Mouse (Mus musculus): ENCODE data around the gene Mars. TPM values are rescaled to one million over a fixed set of nuclear protein-coding genes. Genes with fewer than 3 reads are reported as not detected.

Mars gene
- total and polyA plus RNA-seq, 3 experiments, result 143 to 224 (median 161) TPM

DNA sequence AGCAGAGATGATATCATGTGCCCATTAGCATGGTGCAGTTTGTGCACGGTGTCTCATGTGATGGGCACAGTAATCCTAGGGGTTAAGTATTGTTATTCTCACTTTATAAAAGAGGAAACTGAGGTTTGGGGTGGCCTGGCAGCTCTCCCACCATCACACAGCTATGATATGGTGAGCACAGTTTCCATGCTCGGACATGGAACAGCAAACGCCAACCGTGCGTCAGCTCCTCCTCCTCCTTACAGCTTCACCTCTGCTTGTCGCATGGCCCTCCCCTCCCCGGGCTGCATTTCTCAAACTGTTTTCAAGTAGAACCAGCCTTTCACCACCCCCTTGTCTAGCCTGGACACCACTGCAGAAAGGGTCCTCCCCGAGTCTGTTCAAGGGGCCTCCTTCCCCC is 53.1 kb downstream of the Mars start:
- Histone ChIP-seq H3K4me2 (ENCODE audit: insufficient read depth, low read depth, poor library complexity, severe bottlenecking) (no peak overlapping the region), H3K9ac (ENCODE audit: insufficient read depth, low read depth) (no peak overlapping the region), H3K4me3 (replicated peaks in 1 of 3; ENCODE audit: low read depth in 2 of 3, low read length in 2 of 3, poor library complexity in 1 of 3) (no peak overlapping the region), H3K9me3 (replicated peaks; ENCODE audit: low read length) (no peaks in the 10 kb centered on the region), H3K4me1 (ENCODE audit: control insufficient read depth in 1 of 2, insufficient read depth in 2 of 2) (peaks cover 6% of the 10 kb centered on the region in 2 experiments), H3K27me3 (replicated peaks) (peaks cover 73% of the 10 kb centered on the region), H3K79me2 (replicated peaks; ENCODE audit: control insufficient read depth, extremely low read depth, insufficient read depth, poor library complexity, severe bottlenecking) (no peaks in the 10 kb centered on the region), H3K36me3 (replicated peaks in 1 of 2; ENCODE audit: control insufficient read depth in 1 of 2, insufficient read depth in 1 of 2, low read length in 1 of 2) (no peaks in the 10 kb centered on the region), H3K27ac (ENCODE audit: insufficient read depth, low read depth) (no peak overlapping the region)
- TF ChIP-seq CTCF (conservative IDR thresholded peaks at IDR 0.05 in 1 of 2, IDR thresholded peaks at IDR 0.05 in 1 of 2; ENCODE audit: low read depth in 2 of 2, low read length in 2 of 2) (no peak), MAZ (IDR thresholded peaks at IDR 0.05; ENCODE audit: low read depth, low read length) (no peak), HCFC1 (IDR thresholded peaks at IDR 0.05; ENCODE audit: low read depth, low read length) (no peak)
- DNase-seq (ENCODE audit: extremely low read depth), result no peak
- dilution Hi-C loops (cut with MboI; ENCODE audit: extremely low pct_ligation_motif_present, extremely low pct_unique_long_range_greater_than_20kb, low sequenced_read_pairs) (no loop called here), in situ Hi-C loops (cut with MboI; ENCODE audit: low pct_ligation_motif_present, low pct_unique_long_range_greater_than_20kb, low sequenced_read_pairs) (no loop called here)

DNA sequence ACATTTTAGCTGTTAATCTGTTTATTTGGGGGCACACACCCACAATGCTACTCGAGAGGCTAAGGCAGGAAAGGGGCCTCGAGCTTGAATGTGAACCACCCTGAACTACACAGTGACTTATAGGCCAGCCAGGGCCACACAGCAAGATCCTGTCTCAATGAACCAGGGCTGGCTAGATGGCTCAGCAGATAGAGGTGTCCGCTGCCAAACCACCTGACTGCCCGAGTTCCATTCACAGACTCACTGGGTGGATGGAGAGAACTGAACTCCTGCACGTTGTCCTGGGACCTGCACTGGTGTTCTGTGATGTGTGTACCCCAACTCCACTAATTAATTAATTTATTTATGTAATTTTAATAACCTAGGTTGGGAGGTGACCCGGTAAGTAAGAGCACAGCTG is 53.8 kb downstream of the Mars start:
- Histone ChIP-seq H3K4me2 (ENCODE audit: insufficient read depth, low read depth, poor library complexity, severe bottlenecking) (no peak overlapping the region), H3K9ac (ENCODE audit: insufficient read depth, low read depth) (no peak overlapping the region), H3K9me3 (replicated peaks; ENCODE audit: low read length) (no peaks in the 10 kb centered on the region), H3K27me3 (replicated peaks) (peaks cover 67% of the 10 kb centered on the region), H3K36me3 (replicated peaks in 1 of 2; ENCODE audit: control insufficient read depth in 1 of 2, insufficient read depth in 1 of 2, low read length in 1 of 2) (no peaks in the 10 kb centered on the region), H3K27ac (ENCODE audit: insufficient read depth, low read depth) (no peak overlapping the region), H3K4me1 (ENCODE audit: control insufficient read depth in 1 of 2, insufficient read depth in 2 of 2) (peaks cover 2 to 5% of the 10 kb centered on the region in 2 experiments), H3K4me3 (replicated peaks in 1 of 3; ENCODE audit: low read depth in 2 of 3, low read length in 2 of 3, poor library complexity in 1 of 3) (no peak overlapping the region), H3K79me2 (replicated peaks; ENCODE audit: control insufficient read depth, extremely low read depth, insufficient read depth, poor library complexity, severe bottlenecking) (no peaks in the 10 kb centered on the region)
- in situ Hi-C loops (cut with MboI; ENCODE audit: low pct_ligation_motif_present, low pct_unique_long_range_greater_than_20kb, low sequenced_read_pairs), result no loop called here
- DNase-seq (ENCODE audit: extremely low read depth), result no peak
- no peak for TF ChIP-seq JUN (IDR thresholded peaks at IDR 0.05; ENCODE audit: insufficient read depth, low read depth, low read length)
- TF ChIP-seq CTCF (conservative IDR thresholded peaks at IDR 0.05 in 1 of 2, IDR thresholded peaks at IDR 0.05 in 1 of 2; ENCODE audit: low read depth in 2 of 2, low read length in 2 of 2), result no peak
- no peak for TF ChIP-seq MAZ (IDR thresholded peaks at IDR 0.05; ENCODE audit: low read depth, low read length)
- TF ChIP-seq TBP (conservative IDR thresholded peaks at IDR 0.05; ENCODE audit: low read depth, low read length), result no peak
- dilution Hi-C loops (cut with MboI; ENCODE audit: extremely low pct_ligation_motif_present, extremely low pct_unique_long_range_greater_than_20kb, low sequenced_read_pairs), result no loop called here

- dilution Hi-C loops (cut with MboI; ENCODE audit: extremely low pct_ligation_motif_present, extremely low pct_unique_long_range_greater_than_20kb, low sequenced_read_pairs) (no loop called here), in situ Hi-C loops (cut with MboI; ENCODE audit: low pct_ligation_motif_present, low pct_unique_long_range_greater_than_20kb, low sequenced_read_pairs) (no loop called here)
- H3K4me1 ChIP-seq (ENCODE audit: control insufficient read depth in 1 of 2, insufficient read depth in 2 of 2), result no peaks in the 10 kb centered on the region
- H3K27ac ChIP-seq (ENCODE audit: insufficient read depth, low read depth), result no peak overlapping the region
- H3K4me3 ChIP-seq (replicated peaks in 1 of 3; ENCODE audit: low read depth in 2 of 3, low read length in 2 of 3, poor library complexity in 1 of 3), result no peak overlapping the region
- no peaks in the 10 kb centered on the region for H3K79me2 ChIP-seq (replicated peaks; ENCODE audit: control insufficient read depth, extremely low read depth, insufficient read depth, poor library complexity, severe bottlenecking)
- DNase-seq (ENCODE audit: extremely low read depth), result no peak
- peaks cover 59% of the 10 kb centered on the region for H3K27me3 ChIP-seq (replicated peaks)
- H3K9me3 ChIP-seq (replicated peaks; ENCODE audit: low read length), result no peaks in the 10 kb centered on the region
- no peak overlapping the region for H3K9ac ChIP-seq (ENCODE audit: insufficient read depth, low read depth)
- H3K36me3 ChIP-seq (replicated peaks in 1 of 2; ENCODE audit: control insufficient read depth in 1 of 2, insufficient read depth in 1 of 2, low read length in 1 of 2), result no peaks in the 10 kb centered on the region
- H3K4me2 ChIP-seq (ENCODE audit: insufficient read depth, low read depth, poor library complexity, severe bottlenecking), result no peak overlapping the region
- TF ChIP-seq BHLHE40 (IDR thresholded peaks at IDR 0.05; ENCODE audit: low read depth, low read length), result no peak
- no peak for TF ChIP-seq ELF1 (IDR thresholded peaks at IDR 0.05; ENCODE audit: low read depth, low read length)
- TF ChIP-seq E2F4 (IDR thresholded peaks at IDR 0.05; ENCODE audit: insufficient replicate concordance, low read depth, low read length), result no peak
- no peak for TF ChIP-seq ZC3H11A (IDR thresholded peaks at IDR 0.05; ENCODE audit: low read depth, low read length)
- TF ChIP-seq KAT2A (IDR thresholded peaks at IDR 0.05; ENCODE audit: insufficient replicate concordance, low read length), result no peak
- no peak for TF ChIP-seq MAX (IDR thresholded peaks at IDR 0.05; ENCODE audit: low read length)
- TF ChIP-seq POLR2A (IDR thresholded peaks at IDR 0.05; ENCODE audit: low read depth, low read length), result no peak
- TF ChIP-seq ZMIZ1 (IDR thresholded peaks at IDR 0.05; ENCODE audit: low read depth, low read length), result no peak
- TF ChIP-seq PAX5 (IDR thresholded peaks at IDR 0.05; ENCODE audit: low read length), result no peak
- TF ChIP-seq JUN (IDR thresholded peaks at IDR 0.05; ENCODE audit: insufficient read depth, low read depth, low read length), result no peak
- TF ChIP-seq SMC3 (IDR thresholded peaks at IDR 0.05; ENCODE audit: low read depth, low read length), result no peak
- TF ChIP-seq MYC (IDR thresholded peaks at IDR 0.05; ENCODE audit: low read depth, low read length), result no peak
- TF ChIP-seq RAD21 (IDR thresholded peaks at IDR 0.05; ENCODE audit: low read depth, low read length), result no peak
- no peak for TF ChIP-seq MAFK (IDR thresholded peaks at IDR 0.05; ENCODE audit: insufficient replicate concordance, low read length)
- TF ChIP-seq USF1 (IDR thresholded peaks at IDR 0.05; ENCODE audit: low read depth, low read length), result no peak
- TF ChIP-seq GABPA (IDR thresholded peaks at IDR 0.05; ENCODE audit: insufficient replicate concordance, low read depth, low read length), result no peak
- no peak for TF ChIP-seq ETS1 (conservative IDR thresholded peaks at IDR 0.05; ENCODE audit: low read depth, low read length)
- TF ChIP-seq RCOR1 (conservative IDR thresholded peaks at IDR 0.05; ENCODE audit: low read depth, low read length), result no peak
These were observed 55.8 kb downstream of the Mars start for GRCm38 (mm10) chr10:127255625-127256345.

Measured in CH12.LX (cell line).